Mouse (Mus musculus): ENCODE measurements around the gene AC131692.1. TPM values are rescaled to one million over a fixed set of nuclear protein-coding genes. Genes with fewer than 3 reads are reported as not detected.

Gene AC131692.1
- polyA plus RNA-seq (2017; shearing (Covaris generic)): not detected

GRCm38 (mm10) chr19:6094119-6094518, at the start of gene AC131692.1:
Gene AC131692.1 (plus strand): TSS chr19:6094419.

GRCm38 (mm10) chr19:6046294-6047153, 47.7 kb upstream of the AC131692.1 start, which contains the start of gene Syvn1:
Gene Syvn1 (plus strand): TSS chr19:6046576.

GRCm38 (mm10) chr19:6057313-6058096, 36.7 kb upstream of the AC131692.1 start, which contains the start of the genes Mrpl49 and Fau:
Gene Mrpl49 (minus strand): TSS chr19:6057785.
Gene Fau (plus strand): TSS chr19:6057844.

GRCm38 (mm10) chr19:6061021-6061533, 33.1 kb upstream of the AC131692.1 start, which contains the start of gene Znhit2:
Gene Znhit2 (plus strand): TSS chr19:6061192.

GRCm38 (mm10) chr19:6067724-6068415, 26.3 kb upstream of the AC131692.1 start, which contains the start of gene Tm7sf2:
Gene Tm7sf2 (minus strand): TSS chr19:6068373.

GRCm38 (mm10) chr19:6076564-6077393, 17.4 kb upstream of the AC131692.1 start, which contains the start of gene Vps51:
Gene Vps51 (minus strand): TSS chr19:6077231.

GRCm38 (mm10) chr19:6079983-6080480, 14.2 kb upstream of the AC131692.1 start, which contains the start of gene Tmem262:
Gene Tmem262 (plus strand): TSS chr19:6080033.

GRCm38 (mm10) chr19:6082156-6082555, 12.1 kb upstream of the AC131692.1 start, which contains the start of gene Gm28374:
Gene Gm28374 (minus strand): TSS chr19:6082256.

GRCm38 (mm10) chr19:6084478-6085248, 9.6 kb upstream of the AC131692.1 start, which contains the start of the genes Zfpl1 and Cdca5:
Gene Zfpl1 (minus strand): TSS chr19:6084956.
Gene Cdca5 (plus strand): TSS chr19:6084983.

GRCm38 (mm10) chr19:6105586-6105985, 11.4 kb downstream of the AC131692.1 start, which contains the start of gene Naaladl1:
Gene Naaladl1 (plus strand): TSS chr19:6105782.

GRCm38 (mm10) chr19:6117986-6118676, 23.9 kb downstream of the AC131692.1 start, which contains the start of gene Sac3d1:
Gene Sac3d1 (minus strand): TSS chr19:6118650.

GRCm38 (mm10) chr19:6127760-6128341, 33.6 kb downstream of the AC131692.1 start, which contains the start of gene Snx15:
Gene Snx15 (minus strand): TSS chr19:6128304.

GRCm38 (mm10) chr19:6140678-6141393, 46.6 kb downstream of the AC131692.1 start, which contains the start of gene Batf2:
Gene Batf2 (plus strand): TSS chr19:6140983.

GRCm38 (mm10) chr19:6141394-6141749, 47.2 kb downstream of the AC131692.1 start, which contains the start of gene Arl2:
Gene Arl2 (minus strand): TSS chr19:6141548.

